Mouse (Mus musculus) heart, embryonic 16.5 days (tissue): ENCODE data around the gene Zfp523. TPM values are rescaled to one million over a fixed set of nuclear protein-coding genes. Genes with fewer than 3 reads are reported as not detected.

ENCODE experiments used
- polyA plus RNA-seq: library from polyadenylated mRNA; unstranded; fragments of >200 nt; fragmentation: Nextera tagmentation; extraction: Ambion mirVana; gene quantifications from 2 replicates; pipeline ENCODE4 v1.2.1, GENCODE M21; 2015

Zfp523 gene
- polyA plus RNA-seq, 1 experiment from 2014 or later: 20.5 TPM

Other genes with a start within 250 kb of the Zfp523 start
- 0.71 and 1.9 TPM in 2 replicates for gene Tcp11, start 96.5 kb upstream of the Zfp523 start, polyA plus RNA-seq
- gene Scube3, start 35.0 kb upstream of the Zfp523 start, polyA plus RNA-seq: 0.51 and 0.64 TPM in 2 replicates
- 7.9 and 20.5 TPM in 2 replicates for gene Def6, start 30.6 kb downstream of the Zfp523 start, polyA plus RNA-seq
- gene Ppard, start 55.6 kb downstream of the Zfp523 start, polyA plus RNA-seq: 1.2 and 1.8 TPM in 2 replicates
- gene Fance, start 136.4 kb downstream of the Zfp523 start, polyA plus RNA-seq: 17.6 and 21.1 TPM in 2 replicates
- gene Rpl10a, start 151.3 kb downstream of the Zfp523 start, polyA plus RNA-seq: 279 and 343 TPM in 2 replicates
- 6.2 and 6.4 TPM in 2 replicates for gene Tead3, start 173.7 kb downstream of the Zfp523 start, polyA plus RNA-seq
- gene Tulp1, start 188.1 kb downstream of the Zfp523 start, polyA plus RNA-seq: 2.1 and 3.1 TPM in 2 replicates